Mouse (Mus musculus) MEL (cell line): ENCODE measurements around the gene Nxnl1.

Experiments used
- CTCF ChIP-seq, 3 experiments: IDR thresholded peaks in 2 of 3; conservative IDR thresholded peaks in 1 of 3; 2 replicates each; pipeline ENCODE4 v1.5.1; 2011 to 2012; ENCODE audit warnings: low read length in 3 of 3, low read depth in 2 of 3, mild to moderate bottlenecking in 2 of 3, improper control_type of control experiment in 1 of 3, inconsistent platforms in 1 of 3, mixed read lengths in 1 of 3, moderate library complexity in 1 of 3; ENCODE audit not compliant: control insufficient read depth in 1 of 3, insufficient read depth in 1 of 3, poor library complexity in 1 of 3, severe bottlenecking in 1 of 3
- GATA1 ChIP-seq: IDR thresholded peaks from 2 replicates; pipeline ENCODE4 v1.6.1; 2011; ENCODE audit warnings: low read depth, low read length, improper control_type of control experiment
- POLR2A ChIP-seq, 2 experiments: IDR thresholded peaks; 2 replicates each; pipeline ENCODE4 v1.6.1; 2011 to 2012; ENCODE audit warnings: low read length in 2 of 2, mild to moderate bottlenecking in 2 of 2, control low read depth in 1 of 2, improper control_type of control experiment in 1 of 2, low read depth in 1 of 2, moderate library complexity in 1 of 2; ENCODE audit not compliant: control insufficient read depth in 1 of 2, insufficient read depth in 1 of 2, poor library complexity in 1 of 2
- TCF12 ChIP-seq: IDR thresholded peaks from 2 replicates; pipeline ENCODE4 v1.6.1; 2014; ENCODE audit warnings: low read depth, mild to moderate bottlenecking, inconsistent platforms, low read length, improper control_type of control experiment, moderate library complexity

DNA sequence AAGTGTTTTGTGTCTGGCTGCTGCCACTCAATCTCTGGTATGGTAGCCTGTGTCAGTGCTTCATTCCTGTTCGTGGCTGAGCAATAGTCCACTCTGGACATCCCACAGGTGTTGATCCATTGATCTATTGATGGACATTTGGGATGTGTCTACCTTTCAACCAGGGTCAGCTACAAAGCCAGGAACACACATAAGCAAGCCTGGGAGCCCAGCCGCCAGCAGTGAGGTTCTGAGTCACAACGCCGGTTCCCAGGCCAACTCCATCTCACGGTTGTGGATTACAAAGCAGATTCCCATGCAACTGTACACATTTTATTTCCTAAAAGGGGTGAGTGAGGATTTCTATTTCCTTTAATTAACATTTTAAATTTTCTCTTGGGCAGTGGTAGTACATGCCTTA, 5.6 kb downstream of the Nxnl1 start:
- TF ChIP-seq TCF12 (no peak), CTCF (IDR thresholded peaks at IDR 0.05 in 2 of 3, conservative IDR thresholded peaks at IDR 0.05 in 1 of 3; ENCODE audit: control insufficient read depth in 1 of 3, insufficient read depth in 1 of 3, low read depth in 2 of 3, low read length in 3 of 3, poor library complexity in 1 of 3, severe bottlenecking in 1 of 3) (no peak), GATA1 (no peak), POLR2A (IDR thresholded peaks at IDR 0.05; ENCODE audit: control insufficient read depth in 1 of 2, insufficient read depth in 1 of 2, low read depth in 1 of 2, low read length in 2 of 2, poor library complexity in 1 of 2) (no peak)
